Mouse (Mus musculus): ENCODE data around the gene Kifap3.
"Not testable (repeated sequence)": the region's sequence is repeated elsewhere in the genome, so short reads cannot be mapped to it uniquely, and the experiment has no call there.

Kifap3 gene

DNA sequence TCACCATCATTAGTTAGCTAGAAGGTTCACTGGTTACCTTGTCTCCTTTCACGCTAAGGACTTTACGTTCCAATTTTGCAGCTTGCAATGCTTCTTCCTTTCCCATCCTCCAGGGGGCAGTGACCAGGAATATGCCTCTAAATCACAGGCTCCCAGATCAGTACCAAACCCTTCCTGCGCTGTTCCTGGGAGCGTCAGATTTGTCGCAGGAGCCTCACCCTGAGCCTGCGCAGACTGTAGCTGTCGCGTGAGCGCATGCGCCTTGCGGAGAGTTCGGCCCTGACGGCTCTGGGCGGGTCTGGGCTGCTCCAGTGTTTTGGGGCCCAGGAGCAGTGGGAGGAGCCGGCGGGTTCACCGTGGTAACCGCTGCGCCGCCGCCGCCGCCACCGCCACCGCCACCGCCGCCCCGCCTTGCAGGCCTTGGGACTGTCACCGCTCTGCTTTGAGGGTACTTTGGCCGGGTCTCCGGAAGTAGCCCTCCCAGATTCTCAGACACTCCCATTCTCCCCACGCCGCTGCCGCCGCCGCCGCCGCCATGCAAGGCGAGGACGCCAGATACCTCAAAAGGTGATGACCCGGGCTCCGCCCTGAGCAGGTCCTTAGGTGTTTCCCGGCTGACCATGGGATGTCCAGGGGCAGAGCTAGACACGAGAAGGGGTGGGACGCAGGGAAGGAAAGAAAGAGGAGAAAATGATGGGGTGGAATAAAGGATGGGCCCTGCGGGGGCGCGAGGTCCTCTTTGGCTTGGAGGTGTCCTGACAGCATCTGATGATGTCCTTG lies at the start of gene Kifap3:
TSS of gene Kifap3 (plus strand) at position 248 of the 780 bp plus-strand sequence.
- peak; percentile 99 for DNase-seq

GRCm38 (mm10) chr1:163731166-163731565 lies 48.2 kb upstream of the Kifap3 start:
- DNase-seq: not testable (repeated sequence)

- no peak for DNase-seq
Measured at GRCm38 (mm10) chr1:163736441-163737238, 42.7 kb upstream of the Kifap3 start.

DNA sequence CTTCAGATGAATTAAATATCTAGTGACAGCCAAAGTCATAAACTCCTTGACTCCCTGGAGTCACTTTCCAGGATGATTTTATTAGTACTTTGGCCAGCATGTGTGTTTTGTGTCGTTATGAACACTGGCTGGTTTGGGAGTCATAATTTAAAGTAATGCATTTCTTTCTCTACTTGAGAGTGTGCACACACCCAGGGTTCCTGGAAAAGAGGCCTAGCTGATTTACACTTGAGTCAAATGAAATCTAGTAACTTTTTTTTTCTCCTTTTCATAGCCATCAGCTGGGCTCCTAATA lies 42.2 kb upstream of the Kifap3 start:
- DNase-seq: no peak

DNA sequence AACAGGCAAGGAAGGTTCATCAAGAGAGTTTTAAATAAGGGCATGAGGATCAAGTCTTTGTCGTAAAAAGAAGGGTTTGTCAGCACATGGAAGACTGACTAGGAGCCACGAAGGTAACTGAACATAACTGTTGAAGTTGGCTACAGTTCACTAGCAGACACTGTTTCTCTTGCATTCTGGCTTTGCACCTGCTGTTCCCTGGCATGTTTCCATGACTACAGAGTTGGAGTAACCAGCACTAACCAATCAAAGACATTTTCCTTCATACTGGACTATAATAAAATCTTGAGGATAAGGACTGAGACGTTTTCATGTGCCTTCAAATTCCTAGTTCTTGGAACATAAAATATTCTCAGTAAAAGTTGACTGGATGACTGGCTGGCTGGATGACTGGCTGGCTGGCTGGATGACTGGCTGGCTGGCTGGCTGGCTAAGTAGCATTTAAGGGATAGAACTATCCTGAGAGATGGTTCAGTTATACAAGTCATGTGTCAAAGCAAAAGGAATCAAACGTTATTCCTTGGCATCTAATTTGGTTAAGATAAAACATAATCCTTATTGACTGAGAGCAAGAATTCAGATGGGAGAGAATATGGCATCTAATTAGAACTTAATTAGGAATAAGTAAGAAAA lies 27.9 kb upstream of the Kifap3 start:
- DNase-seq: no peak

GRCm38 (mm10) chr1:163757462-163758207 lies 21.7 kb upstream of the Kifap3 start:
- DNase-seq: no peak

GRCm38 (mm10) chr1:163783577-163783976 lies 4.2 kb downstream of the Kifap3 start:
- DNase-seq: not testable (repeated sequence)

DNA sequence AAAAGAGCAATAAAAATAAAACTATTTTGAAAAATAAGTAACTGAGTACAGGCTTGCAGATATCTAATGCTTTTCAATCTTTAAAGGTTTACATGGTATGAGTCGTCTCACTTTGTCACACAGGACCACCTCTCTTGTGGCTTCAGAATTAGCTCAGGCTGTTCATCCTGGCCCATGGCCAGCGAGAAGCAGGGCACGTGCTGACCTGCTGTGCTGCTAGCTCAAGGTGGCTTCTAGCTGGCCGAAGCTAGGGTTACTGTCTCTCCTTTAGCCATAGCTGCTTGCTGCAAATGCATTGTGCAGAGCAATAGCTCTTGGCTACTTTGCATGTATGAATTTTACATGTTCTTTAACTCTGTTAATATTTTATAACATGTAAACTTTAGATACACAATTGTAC lies 42.0 kb downstream of the Kifap3 start:
- no peak for DNase-seq

GRCm38 (mm10) chr1:163829482-163829881 lies 50.1 kb downstream of the Kifap3 start:
- no peak for DNase-seq

GRCm38 (mm10) chr1:163834066-163834465 lies 54.7 kb downstream of the Kifap3 start:
- peak; percentile 10 for DNase-seq

DNA sequence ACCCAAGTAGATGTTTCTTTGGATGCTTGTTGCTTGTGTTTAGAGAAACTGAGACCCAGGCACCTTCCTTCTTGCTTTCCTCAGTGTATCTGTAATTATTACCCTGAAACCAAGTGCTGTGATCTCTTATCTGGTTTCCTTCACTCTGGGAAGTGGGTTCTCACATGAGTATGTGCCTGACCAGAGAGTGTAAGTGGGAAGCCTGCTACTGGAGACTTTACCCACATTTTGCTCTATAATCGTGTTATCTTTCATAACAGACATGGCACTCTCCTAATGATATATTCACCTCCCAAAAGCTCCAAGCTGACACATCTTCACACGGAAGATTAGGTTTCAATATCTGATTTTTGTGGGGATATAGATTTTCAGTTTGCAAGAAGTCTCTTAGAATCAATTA lies 55.7 kb downstream of the Kifap3 start:
- no peak for DNase-seq

GRCm38 (mm10) chr1:163838482-163838881 lies 59.1 kb downstream of the Kifap3 start:
- DNase-seq: not testable (repeated sequence)

- DNase-seq: no peak
Measured at GRCm38 (mm10) chr1:163840555-163840954, 61.2 kb downstream of the Kifap3 start.

GRCm38 (mm10) chr1:163842238-163842637 lies 62.9 kb downstream of the Kifap3 start:
- peak; percentile 7 for DNase-seq

DNA sequence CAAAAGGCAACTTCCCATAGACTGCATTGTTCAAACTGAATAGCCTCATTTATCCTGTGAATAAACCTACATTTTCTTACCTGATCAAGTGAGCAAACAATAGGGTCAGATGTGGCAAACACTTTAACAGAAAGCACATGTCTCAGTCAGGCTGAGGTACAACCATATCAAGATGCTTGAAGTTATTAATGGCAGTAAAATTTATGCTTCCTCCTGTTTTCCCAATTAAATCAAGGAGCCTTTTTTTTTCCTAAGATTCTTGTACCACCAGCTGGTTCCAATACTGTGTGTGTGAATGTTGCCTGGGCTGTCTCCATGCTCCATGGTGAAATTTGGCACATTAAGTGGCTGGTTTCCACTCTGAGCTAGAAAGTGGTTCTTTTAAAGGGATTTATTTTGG lies 64.5 kb downstream of the Kifap3 start:
- DNase-seq: no peak

- DNase-seq: no peak
Measured at GRCm38 (mm10) chr1:163852884-163853560, 73.6 kb downstream of the Kifap3 start.

DNA sequence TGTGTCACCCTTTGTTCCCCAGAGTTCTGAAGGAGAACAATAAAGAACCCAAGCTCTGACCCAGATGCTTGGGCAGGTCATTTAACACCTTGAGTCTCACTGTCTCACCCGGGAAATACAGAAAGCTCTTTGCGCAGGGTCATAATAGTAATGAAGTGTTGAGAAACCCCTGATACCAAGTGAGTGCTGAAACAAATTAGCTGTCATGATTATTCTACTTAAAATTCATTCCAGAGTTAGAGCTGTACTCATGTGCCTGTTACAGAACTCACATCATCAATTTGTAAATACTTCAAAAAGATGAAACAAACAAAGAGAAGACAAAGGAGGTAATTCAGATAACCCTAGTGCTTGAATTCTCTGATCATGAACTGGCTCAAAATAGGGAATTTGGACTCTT lies 79.0 kb downstream of the Kifap3 start:
- DNase-seq: no peak

- DNase-seq: no peak
Measured at GRCm38 (mm10) chr1:163861538-163861937, 82.2 kb downstream of the Kifap3 start.

GRCm38 (mm10) chr1:163873158-163873557 lies 93.8 kb downstream of the Kifap3 start:
- DNase-seq: no peak

DNA sequence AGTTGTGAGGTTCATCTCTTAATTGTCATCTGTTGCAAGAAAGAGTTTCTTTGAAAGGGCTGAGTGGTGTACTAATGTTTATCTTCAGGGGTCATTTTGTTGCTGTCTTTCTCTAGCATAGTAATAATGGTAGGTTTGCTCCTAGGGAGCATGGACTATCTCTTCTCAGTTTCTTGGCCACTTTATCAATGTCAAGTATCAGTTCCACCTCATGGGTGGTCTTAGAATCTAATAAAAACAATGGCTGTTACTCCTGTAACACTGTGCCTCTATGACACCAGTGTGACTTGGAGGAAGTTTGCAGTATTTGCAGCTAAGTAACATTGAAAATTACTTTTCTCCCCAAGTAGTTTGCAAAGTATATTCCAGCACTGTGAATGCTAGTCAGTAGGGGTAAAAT lies 110.2 kb downstream of the Kifap3 start:
- DNase-seq: no peak

DNA sequence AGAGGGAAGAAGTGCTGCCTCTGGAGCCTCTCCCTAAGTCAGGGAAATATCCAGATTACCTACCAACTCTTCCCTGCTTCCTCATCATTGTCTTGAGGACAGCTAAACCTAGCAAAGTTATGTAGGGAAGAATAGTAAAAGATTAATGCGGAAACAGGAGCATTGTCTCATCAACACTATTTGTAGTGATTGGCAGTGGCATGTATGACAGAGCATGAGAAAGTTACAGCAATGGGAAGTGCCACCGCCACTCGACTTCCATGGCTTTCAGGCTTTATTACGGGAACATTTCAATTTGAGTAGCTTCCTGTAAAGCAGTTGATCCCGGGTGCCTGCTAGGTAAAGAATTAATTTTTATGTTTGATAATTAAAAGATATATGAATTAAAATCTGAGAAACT lies 113.9 kb downstream of the Kifap3 start:
- no peak for DNase-seq

- DNase-seq: no peak
Measured at GRCm38 (mm10) chr1:163893774-163894527, 114.6 kb downstream of the Kifap3 start.
